Mouse (Mus musculus): ENCODE measurements around the gene Ebpl. TPM values are rescaled to one million over a fixed set of nuclear protein-coding genes. Genes with fewer than 3 reads are reported as not detected.
"Not testable (repeated sequence)": the region's sequence is repeated elsewhere in the genome, so short reads cannot be mapped to it uniquely, and the experiment has no call there.

The Ebpl gene
- polyA plus RNA-seq, 1 experiment = 5.1 TPM

DNA sequence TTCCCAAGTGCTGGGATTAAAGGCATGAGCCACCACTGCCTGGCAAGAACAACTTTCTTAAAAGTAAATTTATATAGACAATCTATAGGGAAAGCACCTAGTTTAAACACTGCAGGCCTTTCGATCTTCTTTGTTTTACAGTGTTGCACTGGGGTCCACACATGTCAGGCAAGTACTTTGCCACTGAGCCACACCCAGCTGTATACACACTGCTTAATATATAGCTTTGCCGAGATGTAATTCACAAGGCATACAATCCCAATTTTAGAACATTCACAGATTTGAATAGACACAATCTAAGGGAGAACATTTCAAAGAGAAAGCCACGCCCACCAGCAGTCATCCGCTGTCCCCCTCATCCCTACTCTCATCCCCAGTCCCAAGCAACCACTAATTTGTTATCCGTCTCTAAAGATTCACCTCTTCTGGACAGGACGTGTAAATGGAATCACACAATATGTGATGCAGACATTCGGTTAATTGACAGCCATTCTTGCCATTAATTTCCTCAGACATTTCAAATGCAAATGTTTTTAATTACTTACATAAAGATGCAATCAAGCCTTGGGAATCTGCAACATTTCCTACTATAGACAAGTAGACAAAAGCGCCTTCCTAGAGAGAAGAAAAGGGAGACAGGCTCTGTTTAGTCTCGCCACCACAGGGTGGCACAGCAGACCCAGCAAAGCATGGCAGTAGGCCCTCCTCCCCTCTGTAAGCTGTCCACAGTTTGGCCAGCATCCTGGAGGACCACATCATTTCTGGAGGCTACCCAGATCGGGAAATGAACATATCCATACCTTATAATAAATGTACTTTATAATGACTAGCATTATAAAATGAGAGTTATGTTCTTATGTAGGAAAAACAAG, 13.2 kb downstream of the Ebpl start:
- Histone ChIP-seq H3K27me3 (ENCODE audit: control insufficient read depth, insufficient read depth, low read length) (no peaks in the 10 kb centered on the region), H3K4me3 (replicated peaks; ENCODE audit: insufficient read depth, low read depth, low read length) (no peak overlapping the region), H3K4me1 (ENCODE audit: control insufficient read depth, insufficient read depth, low read length) (no peaks in the 10 kb centered on the region), H3K27ac (ENCODE audit: insufficient read depth, low read length) (no peak overlapping the region)
- DNase-seq = peak; percentile 37 to 48
- TF ChIP-seq POLR2A (IDR thresholded peaks at IDR 0.05; ENCODE audit: borderline replicate concordance, insufficient read depth, low read length) = no peak
- peak; percentile 76 for TF ChIP-seq CTCF (IDR thresholded peaks at IDR 0.05; ENCODE audit: borderline replicate concordance, insufficient read depth, low read depth, low read length)
- 45% methylated on average over 10 of the region's 10 CpGs for WGBS

DNA sequence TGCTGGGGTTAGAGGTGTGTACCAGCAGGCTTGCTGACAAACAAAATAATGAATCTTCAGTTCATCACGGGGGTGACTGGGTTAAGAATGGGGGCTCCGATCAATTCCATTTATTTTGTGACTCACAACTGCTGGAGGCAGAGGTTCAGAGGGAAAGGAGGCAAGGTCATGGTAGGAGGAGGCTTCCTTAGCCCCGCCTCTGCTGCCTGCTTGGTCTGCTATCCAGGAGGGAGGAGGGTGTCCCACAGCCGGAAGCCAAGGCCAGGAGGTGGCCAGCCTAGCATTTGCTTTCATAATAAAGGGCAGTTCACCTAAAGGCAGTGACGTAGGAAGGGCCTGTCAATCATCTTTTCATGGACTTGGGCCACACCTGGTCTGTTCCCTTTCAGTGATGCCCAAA, 15.6 kb downstream of the Ebpl start:
- Histone ChIP-seq H3K4me1 (ENCODE audit: control insufficient read depth, insufficient read depth, low read length) (no peaks in the 10 kb centered on the region), H3K27me3 (ENCODE audit: control insufficient read depth, insufficient read depth, low read length) (no peaks in the 10 kb centered on the region), H3K27ac (ENCODE audit: insufficient read depth, low read length) (no peak overlapping the region), H3K4me3 (replicated peaks; ENCODE audit: insufficient read depth, low read depth, low read length) (no peak overlapping the region)
- 84% methylated on average over 5 of the region's 5 CpGs for WGBS
- no peak for DNase-seq
- no peak for TF ChIP-seq CTCF (IDR thresholded peaks at IDR 0.05; ENCODE audit: borderline replicate concordance, insufficient read depth, low read depth, low read length)

DNA sequence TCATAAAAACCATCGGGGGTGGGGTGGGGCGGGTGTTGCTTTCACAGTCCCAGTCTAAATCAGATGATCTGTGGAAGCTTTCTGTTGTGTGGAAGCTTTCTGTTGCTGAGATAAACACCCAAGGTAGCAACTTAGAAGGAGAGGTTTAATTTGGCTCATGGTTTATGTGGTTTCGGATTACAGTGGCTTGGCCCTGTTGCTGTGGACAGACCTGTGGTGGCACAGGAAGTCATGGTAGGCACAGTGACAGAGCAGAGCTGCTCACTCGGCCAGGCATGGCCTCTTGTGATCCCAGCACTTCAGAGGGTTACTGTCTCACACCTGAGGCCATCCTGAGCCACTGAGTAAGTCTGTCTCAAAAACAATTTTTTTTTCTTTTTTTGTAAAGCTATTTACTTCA, 20.9 kb downstream of the Ebpl start:
- TF ChIP-seq CTCF (IDR thresholded peaks at IDR 0.05; ENCODE audit: borderline replicate concordance, insufficient read depth, low read depth, low read length) (no peak), POLR2A (IDR thresholded peaks at IDR 0.05; ENCODE audit: borderline replicate concordance, insufficient read depth, low read length) (no peak)
- 85% methylated on average over 4 of the region's 4 CpGs for WGBS
- H3K4me3 ChIP-seq (replicated peaks; ENCODE audit: insufficient read depth, low read depth, low read length) = no peak overlapping the region
- no peak overlapping the region for H3K27ac ChIP-seq (ENCODE audit: insufficient read depth, low read length)
- no peak for DNase-seq
- no peaks in the 10 kb centered on the region for H3K27me3 ChIP-seq (ENCODE audit: control insufficient read depth, insufficient read depth, low read length)
- no peaks in the 10 kb centered on the region for H3K4me1 ChIP-seq (ENCODE audit: control insufficient read depth, insufficient read depth, low read length)

DNA sequence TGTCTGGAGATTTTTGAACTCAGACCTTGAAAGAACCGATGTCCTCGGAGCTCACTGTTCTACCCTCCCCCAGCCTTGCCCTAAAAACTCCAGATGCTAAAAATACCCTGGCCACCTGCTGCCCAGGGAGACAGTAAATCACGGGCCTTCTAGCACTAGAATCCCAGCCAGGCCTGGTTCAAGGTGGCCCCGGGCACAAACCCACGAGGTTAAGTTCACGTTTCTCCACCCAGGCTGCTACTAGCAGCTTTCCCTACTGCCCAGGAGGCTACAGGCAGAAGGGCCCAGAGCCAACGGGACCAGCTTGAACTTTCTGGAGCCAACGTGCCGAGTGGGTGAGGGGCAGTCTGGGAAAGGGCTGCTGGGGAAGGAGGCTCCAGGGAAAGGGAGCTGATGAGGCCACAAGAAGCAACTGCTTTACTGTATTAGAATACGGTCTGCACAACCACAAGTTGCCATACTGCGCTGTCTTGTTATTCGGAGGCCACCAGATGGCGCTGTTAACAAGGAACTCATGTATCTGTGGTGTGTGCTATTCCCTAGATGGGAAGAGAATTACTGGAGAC, 29.2 kb downstream of the Ebpl start:
- TF ChIP-seq CTCF (IDR thresholded peaks at IDR 0.05; ENCODE audit: borderline replicate concordance, insufficient read depth, low read depth, low read length) (peak; percentile 91), POLR2A (IDR thresholded peaks at IDR 0.05; ENCODE audit: borderline replicate concordance, insufficient read depth, low read length) (no peak)
- Histone ChIP-seq H3K27ac (ENCODE audit: insufficient read depth, low read length) (peak overlapping the region; percentile 47), H3K4me3 (replicated peaks; ENCODE audit: insufficient read depth, low read depth, low read length) (peak overlapping the region; percentile 24), H3K27me3 (ENCODE audit: control insufficient read depth, insufficient read depth, low read length) (no peaks in the 10 kb centered on the region), H3K4me1 (ENCODE audit: control insufficient read depth, insufficient read depth, low read length) (peaks cover 15% of the 10 kb centered on the region)
- WGBS = under 1% methylated on average over 13 of the region's 13 CpGs
- peak; percentile 84 to 86 for DNase-seq

DNA sequence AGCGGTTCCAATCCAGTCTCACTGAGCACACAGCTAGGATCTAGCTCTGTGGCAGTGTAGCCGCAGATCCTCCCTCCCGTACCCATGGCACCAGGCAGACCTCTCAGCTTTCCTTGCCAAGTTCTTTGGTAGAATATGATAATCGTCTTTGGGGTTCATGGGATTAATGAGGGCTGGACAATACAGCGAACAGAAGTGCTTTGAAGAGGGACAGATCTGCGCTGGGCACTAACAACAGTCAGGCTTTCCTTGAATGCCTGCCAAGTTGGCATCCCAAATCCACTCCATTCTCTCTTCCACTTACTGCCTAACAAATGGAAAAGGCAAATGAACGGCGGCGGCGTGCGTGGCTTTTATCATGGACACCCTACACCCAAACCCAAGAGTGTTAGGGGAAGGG, 29.6 kb downstream of the Ebpl start:
- DNase-seq = peak in 1 of 2 experiments; percentile 57
- H3K27me3 ChIP-seq (ENCODE audit: control insufficient read depth, insufficient read depth, low read length) = no peaks in the 10 kb centered on the region
- TF ChIP-seq POLR2A (IDR thresholded peaks at IDR 0.05; ENCODE audit: borderline replicate concordance, insufficient read depth, low read length) = no peak
- no peak for TF ChIP-seq CTCF (IDR thresholded peaks at IDR 0.05; ENCODE audit: borderline replicate concordance, insufficient read depth, low read depth, low read length)
- 11% methylated on average over 11 of the region's 11 CpGs for WGBS
- peaks cover 15% of the 10 kb centered on the region for H3K4me1 ChIP-seq (ENCODE audit: control insufficient read depth, insufficient read depth, low read length)
- peak overlapping the region; percentile 47 for H3K27ac ChIP-seq (ENCODE audit: insufficient read depth, low read length)
- H3K4me3 ChIP-seq (replicated peaks; ENCODE audit: insufficient read depth, low read depth, low read length) = no peak overlapping the region

DNA sequence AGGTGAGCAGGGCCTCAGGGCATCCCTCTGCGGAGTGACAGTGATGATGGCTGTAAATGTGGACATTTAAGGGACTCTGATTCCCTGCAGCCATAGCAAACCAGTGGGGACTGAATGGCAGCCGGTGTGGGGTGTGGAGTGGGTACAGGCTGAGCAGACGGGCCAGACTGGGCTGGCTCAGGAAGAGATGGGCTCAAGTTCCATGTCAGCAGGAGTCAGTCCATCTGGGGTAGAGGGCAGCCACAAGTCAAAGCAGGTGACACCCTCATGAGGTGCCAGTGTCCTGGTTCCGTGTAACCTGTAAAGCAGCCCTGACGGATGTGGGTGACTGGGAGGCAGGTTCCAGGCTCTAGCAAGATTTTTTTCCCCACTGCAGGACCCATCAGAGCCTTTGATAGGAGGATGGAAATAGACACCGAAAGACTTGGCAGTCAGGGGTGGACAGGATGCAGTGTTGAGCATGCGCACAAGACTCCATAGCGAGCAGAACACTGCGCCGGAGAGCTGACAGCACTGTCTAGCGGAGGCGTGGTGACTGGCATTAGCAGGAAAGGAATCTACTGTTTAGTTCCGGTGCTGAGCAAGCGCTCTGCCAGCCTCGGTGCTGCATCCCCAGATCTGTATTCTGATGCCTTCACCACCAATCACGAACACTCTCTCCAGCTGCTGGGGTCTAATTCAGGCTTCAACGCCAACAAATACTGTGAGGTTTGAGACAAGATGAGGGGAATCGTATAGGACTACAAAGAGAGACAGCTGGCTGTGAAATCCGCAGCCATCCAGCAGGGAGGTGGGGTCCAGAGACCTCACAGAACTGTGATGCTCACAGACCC, 32.4 kb downstream of the Ebpl start:
- Histone ChIP-seq H3K27me3 (ENCODE audit: control insufficient read depth, insufficient read depth, low read length) (no peaks in the 10 kb centered on the region), H3K4me1 (ENCODE audit: control insufficient read depth, insufficient read depth, low read length) (peaks cover 15% of the 10 kb centered on the region), H3K4me3 (replicated peaks; ENCODE audit: insufficient read depth, low read depth, low read length) (peak overlapping the region; percentile 47), H3K27ac (ENCODE audit: insufficient read depth, low read length) (peak overlapping the region; percentile 76)
- TF ChIP-seq POLR2A (IDR thresholded peaks at IDR 0.05; ENCODE audit: borderline replicate concordance, insufficient read depth, low read length) (peak; percentile 68; the same call in 1 of the 2 replicates), CTCF (IDR thresholded peaks at IDR 0.05; ENCODE audit: borderline replicate concordance, insufficient read depth, low read depth, low read length) (0 out of 2 replicates have a peak, but pooled peaks have one; percentile 4)
- peak; percentile 89 to 94 for DNase-seq
- 3% methylated on average over 19 of the region's 19 CpGs for WGBS

DNA sequence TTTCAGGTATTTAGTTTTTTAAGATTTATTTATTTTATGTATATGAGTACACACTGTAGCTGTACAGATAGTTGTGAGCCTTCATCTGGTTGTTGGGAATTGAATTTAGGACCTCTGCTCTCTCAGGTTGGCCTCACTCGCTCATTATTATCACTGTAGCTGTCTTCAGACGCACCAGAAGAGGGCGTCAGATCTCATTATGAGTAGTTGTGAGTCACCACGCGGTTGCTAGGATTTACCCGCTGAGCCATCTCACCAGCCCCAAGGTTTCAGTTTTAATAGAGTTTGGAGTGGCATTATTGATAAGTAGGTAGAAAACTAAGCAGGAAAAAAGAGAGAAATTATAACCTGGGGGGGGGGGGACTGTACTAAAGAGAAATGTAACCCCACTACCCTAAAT, 33.2 kb downstream of the Ebpl start:
- not testable (repeated sequence) for H3K27ac ChIP-seq (ENCODE audit: insufficient read depth, low read length); H3K27me3 ChIP-seq (ENCODE audit: control insufficient read depth, insufficient read depth, low read length); H3K4me3 ChIP-seq (replicated peaks; ENCODE audit: insufficient read depth, low read depth, low read length)
- DNase-seq = peak in 1 of 2 experiments; percentile 30
- H3K4me1 ChIP-seq (ENCODE audit: control insufficient read depth, insufficient read depth, low read length) = peaks cover 15% of the 10 kb centered on the region
- WGBS = 30% methylated on average over 6 of the region's 6 CpGs
